23 mouse cellular contexts compared by ENCODE assay signal in genomic region chr11:99472405-99472804, GRCm38 (mm10). TPM values are rescaled to one million over a fixed set of nuclear protein-coding genes. Genes with fewer than 3 reads are reported as not detected.
DNase-seq lines count a peak whose midpoint lies in the region; ATAC-seq and TF ChIP-seq lines count a peak whose summit lies in the region.
"Had no signal": no experiment of that assay in that cellular context is flagged by ENCODE, and none has a peak within 500 bp of the region (broad histone marks: within the 10 kb centered on the region; RNA-seq: fewer than 3 reads in every experiment).

No protein-coding gene starts in this region.

- no peak for TF ChIP-seq CTCF in embryonic fibroblast, embryonic 13.5 days (IDR thresholded peaks at IDR 0.05; ENCODE audit: borderline replicate concordance, insufficient read depth, low read length)

- H3K4me2 ChIP-seq in lung, embryonic 15.5 days = no peak overlapping the region
- H3K4me2 ChIP-seq: embryonic facial prominence, embryonic 13.5 days; heart, embryonic 13.5 days; hindbrain, embryonic 12.5 days had no signal

- H3K36me3 ChIP-seq in lung, embryonic 15.5 days = no peaks in the 10 kb centered on the region
- no peaks in the 10 kb centered on the region for H3K36me3 ChIP-seq in embryonic facial prominence, embryonic 10.5 days (replicated peaks)
- H3K36me3 ChIP-seq: embryonic facial prominence, embryonic 13.5 days; heart, embryonic 13.5 days; hindbrain, embryonic 12.5 days had no signal

- H3K9ac ChIP-seq in lung, embryonic 15.5 days = no peak overlapping the region
- H3K9ac ChIP-seq: embryonic facial prominence, embryonic 13.5 days; heart, embryonic 13.5 days; hindbrain, embryonic 12.5 days had no signal

- WGBS in lung, embryonic 15.5 days = 45% methylated on average over 3 of the region's 4 CpGs
- WGBS in embryonic facial prominence, embryonic 10.5 days = 83% methylated on average over 4 of the region's 4 CpGs

- H3K4me1 ChIP-seq in lung, embryonic 15.5 days = peaks cover 20% of the 10 kb centered on the region
- H3K4me1 ChIP-seq in embryonic fibroblast, embryonic 13.5 days (ENCODE audit: control insufficient read depth, insufficient read depth, low read length) = peaks cover 10% of the 10 kb centered on the region
- H3K4me1 ChIP-seq in embryonic facial prominence, embryonic 10.5 days = no peaks in the 10 kb centered on the region
- H3K4me1 ChIP-seq: embryonic facial prominence, embryonic 13.5 days; heart, embryonic 13.5 days; hindbrain, embryonic 12.5 days had no signal

- H3K27me3 ChIP-seq in lung, embryonic 15.5 days = no peaks in the 10 kb centered on the region
- H3K27me3 ChIP-seq in embryonic facial prominence, embryonic 10.5 days (replicated peaks; ENCODE audit: low read depth, poor library complexity, severe bottlenecking) = no peaks in the 10 kb centered on the region
- H3K27me3 ChIP-seq: embryonic facial prominence, embryonic 13.5 days; heart, embryonic 13.5 days; hindbrain, embryonic 12.5 days had no signal

- no peak for DNase-seq in lung, postnatal 10 days
- peak; percentile 86 for DNase-seq in 3T3-L1 (ENCODE audit: low read depth, low spot score)
- DNase-seq in Muller cell, postnatal 12 days (ENCODE audit: inconsistent ontology term) = peak; percentile 33
- DNase-seq in embryonic facial prominence, embryonic 10.5 days (ENCODE audit: low spot score) = no peak
- no peak for DNase-seq in right cerebral cortex, postnatal 4 days
- DNase-seq: adrenal gland, postnatal 10 days; cerebellum, adult 11-12 months; cerebellum, adult 9-10 months; cerebellum, postnatal 25 days; gastrocnemius, postnatal 14 days; heart, postnatal 10 days; heart, postnatal 4 days; kidney, adult 11 months had no signal

- no peaks in the 10 kb centered on the region for H3K9me3 ChIP-seq in lung, embryonic 15.5 days
- H3K9me3 ChIP-seq in embryonic facial prominence, embryonic 10.5 days = no peaks in the 10 kb centered on the region
- H3K9me3 ChIP-seq: embryonic facial prominence, embryonic 13.5 days; heart, embryonic 13.5 days; hindbrain, embryonic 12.5 days had no signal

- TF ChIP-seq POLR2A in embryonic fibroblast, embryonic 13.5 days (IDR thresholded peaks at IDR 0.05; ENCODE audit: low read depth, low read length) = no peak

- H3K27ac ChIP-seq in lung, embryonic 15.5 days = peak overlapping the region; percentile 21; the same call in 1 of the 2 replicates
- peak overlapping the region; percentile 96 for H3K27ac ChIP-seq in embryonic fibroblast, embryonic 13.5 days (ENCODE audit: insufficient read depth, low read length)
- H3K27ac ChIP-seq in embryonic facial prominence, embryonic 10.5 days (replicated peaks) = no peak overlapping the region
- H3K27ac ChIP-seq: embryonic facial prominence, embryonic 13.5 days; heart, embryonic 13.5 days; hindbrain, embryonic 12.5 days; hindbrain, postnatal 0 days had no signal

- H3K4me3 ChIP-seq in lung, embryonic 15.5 days = no peak overlapping the region
- no peak overlapping the region for H3K4me3 ChIP-seq in embryonic fibroblast, embryonic 13.5 days (ENCODE audit: insufficient read depth, low read length)
- H3K4me3 ChIP-seq in embryonic facial prominence, embryonic 10.5 days = no peak overlapping the region
- H3K4me3 ChIP-seq: embryonic facial prominence, embryonic 13.5 days; heart, embryonic 13.5 days; hindbrain, embryonic 12.5 days had no signal

- no peak for ATAC-seq in lung, embryonic 15.5 days (ENCODE audit: borderline replicate concordance, extremely low read depth, low FRiP score, low TSS enrichment)
- ATAC-seq: forebrain, embryonic 14.5 days; hindbrain, postnatal 0 days had no signal

RNA-seq across cellular contexts. Expression of gene Krt23, which starts 20.5 kb away (rescaled TPM):
- polyA plus RNA-seq in lung, embryonic 15.5 days (2015; fragmentation: Nextera tagmentation; extraction: Ambion mirVana) = 3.9 and 5.1 TPM in 2 replicates
- not detected in 2 replicates for polyA plus RNA-seq in embryonic fibroblast, embryonic 13.5 days (2011; ENCODE audit: insufficient read length, low read depth, missing spikeins)
- polyA plus RNA-seq in embryonic facial prominence, embryonic 10.5 days (2016; fragmentation: Nextera tagmentation; extraction: Ambion mirVana) = 0.21 and 0.31 TPM in 2 replicates
- polyA plus RNA-seq: cortical plate, adult 2 months had no signal

RNA-seq across cellular contexts. Expression of gene Krt20, which starts 34.5 kb away (rescaled TPM):
- 0.29 and 0.39 TPM in 2 replicates for polyA plus RNA-seq in lung, embryonic 15.5 days (2015; fragmentation: Nextera tagmentation; extraction: Ambion mirVana)
- 1.7 and 3.9 TPM in 2 replicates for polyA plus RNA-seq in embryonic fibroblast, embryonic 13.5 days (2011; ENCODE audit: insufficient read length, low read depth, missing spikeins)
- 0.97 and 1.00 TPM in 2 replicates for polyA plus RNA-seq in embryonic facial prominence, embryonic 10.5 days (2016; fragmentation: Nextera tagmentation; extraction: Ambion mirVana)
- polyA plus RNA-seq: forebrain, embryonic 14.5 days had no signal

RNA-seq across cellular contexts. Expression of gene Krt39, which starts 48.7 kb away (rescaled TPM):
- polyA plus RNA-seq in lung, embryonic 15.5 days (2015; fragmentation: Nextera tagmentation; extraction: Ambion mirVana) = not detected in 2 replicates
- polyA plus RNA-seq in embryonic fibroblast, embryonic 13.5 days (2011; ENCODE audit: insufficient read length, low read depth, missing spikeins) = not detected in 2 replicates
- not detected in 2 replicates for polyA plus RNA-seq in embryonic facial prominence, embryonic 10.5 days (2016; fragmentation: Nextera tagmentation; extraction: Ambion mirVana)
- polyA plus RNA-seq: cortical plate, adult 2 months; embryonic facial prominence, embryonic 13.5 days; forebrain, embryonic 14.5 days; gonadal fat pad, adult 2 months; heart, embryonic 13.5 days; hindbrain, embryonic 12.5 days; hindbrain, postnatal 0 days; intestine, embryonic 14.5 days had no signal

RNA-seq across cellular contexts. Expression of gene Krt12, which starts 50.3 kb away (rescaled TPM):
- 0.07 TPM in 1 of 2 replicates, not detected in the other for polyA plus RNA-seq in lung, embryonic 15.5 days (2015; fragmentation: Nextera tagmentation; extraction: Ambion mirVana)
- not detected in 2 replicates for polyA plus RNA-seq in embryonic fibroblast, embryonic 13.5 days (2011; ENCODE audit: insufficient read length, low read depth, missing spikeins)
- polyA plus RNA-seq in embryonic facial prominence, embryonic 10.5 days (2016; fragmentation: Nextera tagmentation; extraction: Ambion mirVana) = not detected in 2 replicates
- polyA plus RNA-seq: embryonic facial prominence, embryonic 13.5 days; gonadal fat pad, adult 2 months; heart, embryonic 13.5 days; intestine, embryonic 14.5 days had no signal

Comparison
In these comparisons a context has a peak if more than half of its experiments do, and no peak if none do; other contexts are left out.
1. DNase-seq: peak in 3T3-L1 (single experiment) and Muller cell, postnatal 12 days (single experiment); none in lung, postnatal 10 days (single experiment), embryonic facial prominence, embryonic 10.5 days (single experiment) and right cerebral cortex, postnatal 4 days (single experiment).